Mouse (Mus musculus): ENCODE measurements around the gene Uts2b.

GRCm38 (mm10) chr16:27349878-27350532 is 20.0 kb downstream of the Uts2b start:
- no peak for TF ChIP-seq CTCF (IDR thresholded peaks at IDR 0.05; ENCODE audit: extremely low read depth, insufficient read length, insufficient replicate concordance, low read depth, low read length)
- no peak for TF ChIP-seq POLR2A (IDR thresholded peaks at IDR 0.05; ENCODE audit: low read depth, low read length)

All from small intestine, adult 2 months (tissue).